Mouse (Mus musculus) embryonic stem cell, embryonic (primary cell): ENCODE data around the gene Nsd1.

ENCODE experiments used
- CTCF ChIA-PET, 4 experiments: fragments of 300-600 bp in 2 of 4; fragments of 350-600 bp in 2 of 4; sonication (Branson Sonifier 250); formaldehyde crosslinking; loops; one replicate each; lab custom pipeline; 2022; ENCODE audit warnings: inconsistent platforms in 2 of 4; lab: Charles Lee
- POLR2A ChIA-PET, 4 experiments: fragments of 300-600 bp in 2 of 4; fragments of 350-600 bp in 2 of 4; sonication (Branson Sonifier 250); formaldehyde crosslinking; loops; one replicate each; lab custom pipeline; 2022; ENCODE audit warnings: antibody characterized with exemption in 4 of 4, inconsistent platforms in 1 of 4; lab: Charles Lee

Gene Nsd1

DNA sequence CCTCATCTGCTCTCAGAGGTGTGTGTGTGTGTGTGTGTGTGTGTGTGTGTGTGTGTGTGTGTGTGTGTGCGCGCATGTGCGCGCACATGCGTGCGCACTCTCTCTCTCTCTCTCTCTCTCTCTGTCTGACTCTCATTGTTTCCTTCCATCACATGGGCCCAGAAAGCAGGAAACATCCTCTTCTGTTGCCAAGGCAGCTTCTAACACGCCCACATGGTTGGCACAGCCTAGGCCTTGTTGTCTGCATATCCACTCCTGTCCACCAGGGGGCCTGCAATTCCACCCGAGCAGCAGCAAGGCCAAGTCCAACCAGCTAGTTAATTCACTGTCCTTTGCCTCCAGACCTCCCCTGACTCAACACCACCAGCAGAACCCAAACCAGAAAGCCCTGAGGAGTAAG, 118.1 kb downstream of the Nsd1 start:
- CTCF ChIA-PET: interaction anchor here (0.5 to 4.1 kb wide), 32 partner anchors 8 to 324 kb away, joined by 3 to 43 read pairs (median 4); partner anchors contain the start of genes Ddx41 (in 1 of the 4) and Pdlim7 (in 1 of the 4)

DNA sequence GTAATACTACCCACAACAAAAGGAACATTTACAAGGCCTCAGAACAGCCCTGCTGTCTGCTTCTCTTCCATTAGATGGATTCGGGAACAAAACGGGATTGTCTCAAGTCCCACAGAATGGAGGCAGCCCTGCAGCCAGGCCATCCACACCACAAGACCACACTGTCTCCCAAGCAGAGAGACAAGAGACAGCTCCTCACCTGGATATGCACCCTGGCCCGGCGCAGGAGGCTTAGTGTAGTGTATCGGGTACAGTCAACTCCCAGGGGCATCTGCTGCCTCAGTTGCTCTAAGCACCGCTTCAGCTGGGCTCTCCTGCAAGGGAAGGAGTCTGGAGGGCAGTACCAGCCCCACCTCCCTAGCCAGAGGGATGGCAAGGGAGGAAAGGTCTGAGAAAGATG, 118.6 kb downstream of the Nsd1 start:
- ChIA-PET POLR2A (interaction anchor here (0.6 to 10.9 kb wide), 39 partner anchors 9 to 460 kb away, joined by 3 to 243 read pairs (median 4); partner anchors contain the start of genes Lman2 (in 2 of the 4), B230219D22Rik (in 1 of the 4), Pfn3 (in 1 of the 4) and Prelid1 (in 1 of the 4)), CTCF (interaction anchor here (0.6 to 4.1 kb wide), 26 partner anchors 7 to 208 kb away, joined by 3 to 43 read pairs (median 4); partner anchors contain the start of genes Ddx41 (in 1 of the 4) and Pdlim7 (in 1 of the 4))

More for the DNA sequence above, 118.1 kb downstream of the Nsd1 start:
- POLR2A ChIA-PET: interaction anchor here (0.6 to 10.9 kb wide), 46 partner anchors 8 to 460 kb away, joined by 3 to 243 read pairs (median 4); partner anchors contain the start of genes Lman2 (in 2 of the 4), B230219D22Rik (in 1 of the 4), Pfn3 (in 1 of the 4) and Prelid1 (in 1 of the 4)

DNA sequence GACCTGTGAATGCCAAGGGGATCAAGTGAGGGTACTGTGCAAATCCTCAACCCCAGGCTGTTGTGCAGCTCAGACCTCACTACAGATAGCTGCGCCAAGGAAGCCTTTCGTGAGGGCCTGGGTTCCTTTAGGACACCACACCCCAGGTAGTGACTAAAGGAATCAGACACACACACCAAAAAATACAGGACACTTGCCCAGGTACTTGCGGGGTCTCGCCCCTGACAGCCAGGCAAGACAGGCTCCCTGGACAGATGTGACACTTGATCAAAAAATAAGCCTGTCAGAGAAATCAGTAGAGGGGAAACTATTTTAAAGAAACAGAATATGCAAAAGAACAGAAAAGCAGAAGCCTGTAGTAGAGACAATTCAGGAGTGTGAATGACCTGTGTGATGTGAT, 119.1 kb downstream of the Nsd1 start:
- CTCF ChIA-PET: interaction anchor here in 3 of 4 experiments (0.7 to 4.1 kb wide), 9 partner anchors 11 to 142 kb away, joined by 3 to 43 read pairs (median 4); no protein-coding TSS in a partner anchor

DNA sequence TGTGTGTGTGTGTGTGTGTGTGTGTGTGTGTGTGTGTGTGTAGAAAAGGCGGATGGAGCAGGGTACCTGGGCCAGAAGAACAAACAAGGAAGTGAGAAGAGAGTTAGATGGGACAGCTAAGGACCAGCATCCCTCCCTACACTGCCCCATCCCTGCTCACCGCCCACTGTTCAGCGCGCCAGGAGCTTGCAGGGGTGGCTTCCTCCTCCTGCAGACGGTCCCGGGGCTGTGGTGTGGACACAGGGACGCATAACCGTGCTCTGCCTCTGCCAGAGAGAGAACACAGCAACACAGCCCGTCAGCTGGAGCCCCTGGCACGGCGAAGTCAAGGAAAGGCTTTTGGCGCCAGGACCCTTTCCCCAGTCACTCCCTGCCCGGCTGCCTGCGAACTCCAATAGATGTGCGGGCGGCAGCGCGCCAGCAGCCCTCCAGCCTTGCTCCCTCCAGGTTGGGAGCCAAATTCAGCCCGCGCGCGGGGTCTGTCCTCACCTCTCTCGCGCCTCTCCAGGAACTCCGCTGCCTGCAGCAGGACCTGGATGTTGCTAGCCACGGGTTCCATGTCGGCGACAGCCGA, 119.6 kb downstream of the Nsd1 start:
- CTCF ChIA-PET: interaction anchor here in 1 of 4 experiments (0.5 to 4.1 kb wide), 8 partner anchors 10 to 142 kb away, joined by 3 to 43 read pairs (median 5); partner anchors contain the start of genes Grk6, Lman2 and Rgs14
- POLR2A ChIA-PET: interaction anchor here (0.6 to 10.9 kb wide), 46 partner anchors 7 to 363 kb away, joined by 3 to 243 read pairs (median 5); partner anchors contain the start of genes Rab24 (in 3 of the 4), B230219D22Rik (in 2 of the 4), Lman2 (in 2 of the 4) and Prelid1 (in 2 of the 4)

More for the DNA sequence above, 119.1 kb downstream of the Nsd1 start:
- POLR2A ChIA-PET: interaction anchor here in 3 of 4 experiments (0.9 to 10.9 kb wide), 21 partner anchors 9 to 138 kb away, joined by 3 to 243 read pairs (median 6); partner anchors contain the start of genes Lman2 (in 3 of the 3), Prelid1 (in 1 of the 3) and Rab24 (in 1 of the 3)

DNA sequence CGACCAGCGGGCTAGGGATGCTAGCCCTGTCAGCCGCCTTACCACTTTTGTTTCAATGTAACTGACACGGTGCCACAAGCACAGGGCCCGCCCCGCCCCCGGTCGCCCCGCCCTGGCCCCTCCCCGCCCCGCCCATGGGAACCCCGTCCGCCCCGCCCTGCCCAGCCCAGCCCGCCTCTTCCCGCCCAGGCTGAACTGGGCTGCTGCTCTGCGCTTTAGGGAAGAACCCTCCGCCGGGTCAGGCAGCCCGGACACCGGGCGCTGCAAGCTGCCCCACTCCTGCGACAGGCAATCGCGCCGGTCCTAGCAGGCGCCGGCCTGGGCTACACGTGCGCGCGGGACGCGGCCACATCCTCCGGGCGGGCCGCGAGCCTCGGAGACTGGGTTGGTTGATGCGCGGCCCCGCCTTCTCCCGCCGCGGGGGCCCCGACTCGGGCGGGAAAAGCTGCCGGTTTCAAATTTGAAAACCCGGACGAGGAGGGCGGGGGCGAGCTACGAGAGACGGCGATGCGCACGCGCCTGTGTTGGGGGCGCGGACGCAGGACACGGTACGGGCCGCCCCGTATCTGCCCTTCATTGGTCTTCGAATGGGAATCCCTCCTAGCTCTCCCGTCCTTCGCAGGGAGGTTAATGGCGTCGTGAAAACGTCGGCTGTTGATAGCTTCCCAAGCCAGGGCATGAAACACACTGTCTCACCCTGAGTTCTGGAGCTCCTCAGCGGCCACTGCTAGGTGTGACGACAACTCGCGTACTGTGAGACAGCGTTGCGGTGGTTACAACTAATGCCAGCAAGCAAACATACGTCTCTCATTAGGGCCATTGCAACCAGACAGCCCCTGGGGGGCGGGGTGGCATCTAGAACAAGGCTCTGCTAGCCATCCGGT, 120.3 kb downstream of the Nsd1 start, which contains the start of gene Mxd3:
Mxd3 (minus strand) TSS at position 141 of the 884 bp plus-strand sequence.
- ChIA-PET CTCF (interaction anchor here (0.5 to 4.1 kb wide), 18 partner anchors 9 to 401 kb away, joined by 3 to 43 read pairs (median 4); partner anchors contain the start of genes Grk6 (in 1 of the 4), Lman2 (in 1 of the 4) and Rgs14 (in 1 of the 4)), POLR2A (interaction anchor here (0.6 to 10.9 kb wide), 77 partner anchors 8 to 1409 kb away, joined by 3 to 243 read pairs (median 4); partner anchors contain the start of genes Lman2 (in 3 of the 4), Prelid1 (in 3 of the 4), Rab24 (in 3 of the 4) and B230219D22Rik (in 2 of the 4))

DNA sequence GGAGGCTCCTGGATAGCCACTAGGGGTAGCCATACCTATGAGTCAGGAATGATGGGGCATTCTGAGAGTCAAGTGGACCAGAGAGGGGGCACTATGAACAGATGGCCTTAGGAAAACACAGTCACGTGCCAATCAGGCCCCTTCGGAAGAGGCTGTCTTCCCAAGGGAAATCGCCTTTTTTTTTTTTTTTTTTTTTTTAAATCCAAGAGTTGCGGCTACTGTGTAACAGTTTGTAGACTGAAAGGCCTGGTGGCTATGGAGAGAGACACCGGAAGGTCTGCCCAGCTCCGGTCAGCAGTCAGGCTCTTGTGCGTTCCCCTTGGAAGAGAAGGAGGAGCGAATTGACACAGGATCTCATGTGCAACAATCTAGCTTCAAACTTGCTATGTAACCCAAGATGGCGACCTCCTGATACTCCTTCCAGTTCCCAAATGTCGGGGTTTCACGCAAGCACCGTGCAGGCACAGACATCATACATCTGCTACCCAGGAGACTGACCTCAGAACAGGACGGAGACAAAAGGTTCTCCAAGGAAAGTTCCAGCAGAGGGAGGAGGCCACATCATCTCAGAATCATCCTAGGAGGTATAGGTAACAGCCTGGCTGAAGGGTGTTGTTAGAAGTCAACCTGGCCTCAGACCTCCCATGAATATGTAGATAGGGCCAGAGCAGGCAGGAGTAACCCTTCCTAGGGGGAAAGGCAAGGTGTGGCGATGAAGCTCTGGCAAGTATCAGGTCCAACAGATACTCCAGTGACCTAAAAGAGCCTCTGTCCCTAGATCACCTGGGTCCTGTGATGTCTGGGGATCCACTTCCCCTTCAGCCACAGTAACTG, 121.2 kb downstream of the Nsd1 start:
- ChIA-PET CTCF (interaction anchor here in 3 of 4 experiments (0.6 to 4.1 kb wide), 19 partner anchors 8 to 396 kb away, joined by 3 to 43 read pairs (median 3); partner anchors contain the start of genes Grk6 (in 1 of the 3), Lman2 (in 1 of the 3), Pcbd2 (in 1 of the 3) and Rgs14 (in 1 of the 3)), POLR2A (interaction anchor here (0.6 to 10.9 kb wide), 69 partner anchors 8 to 1410 kb away, joined by 3 to 243 read pairs (median 4); partner anchors contain the start of genes Rab24 (in 3 of the 4), B230219D22Rik (in 2 of the 4), Grk6 (in 2 of the 4) and Lman2 (in 2 of the 4))

DNA sequence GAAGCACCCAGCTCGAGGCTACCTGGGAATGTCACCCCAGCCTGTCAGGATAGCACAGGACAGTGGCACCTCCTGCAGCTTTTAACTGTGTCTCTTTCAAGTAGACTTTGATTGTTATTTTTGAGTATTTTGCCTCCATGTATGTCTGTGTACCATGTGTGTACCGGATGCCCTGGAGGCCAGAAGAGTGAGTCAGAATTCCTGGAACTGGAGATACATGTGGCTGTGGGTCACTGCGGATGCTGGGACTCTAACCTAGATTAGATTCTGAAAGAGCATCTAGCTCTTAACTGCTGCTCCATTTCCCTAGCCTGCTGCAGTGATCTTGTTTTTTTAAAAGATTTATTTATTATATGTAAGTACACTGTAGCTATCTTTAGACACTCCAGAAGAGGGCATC, 122.7 kb downstream of the Nsd1 start:
- CTCF ChIA-PET: no interaction called here
- POLR2A ChIA-PET: interaction anchor here in 2 of 4 experiments (0.7 to 10.9 kb wide), 5 partner anchors 9 to 113 kb away, joined by 3 to 243 read pairs (median 3); partner anchors contain the start of genes Grk6 (in 1 of the 2) and Rab24 (in 1 of the 2)

DNA sequence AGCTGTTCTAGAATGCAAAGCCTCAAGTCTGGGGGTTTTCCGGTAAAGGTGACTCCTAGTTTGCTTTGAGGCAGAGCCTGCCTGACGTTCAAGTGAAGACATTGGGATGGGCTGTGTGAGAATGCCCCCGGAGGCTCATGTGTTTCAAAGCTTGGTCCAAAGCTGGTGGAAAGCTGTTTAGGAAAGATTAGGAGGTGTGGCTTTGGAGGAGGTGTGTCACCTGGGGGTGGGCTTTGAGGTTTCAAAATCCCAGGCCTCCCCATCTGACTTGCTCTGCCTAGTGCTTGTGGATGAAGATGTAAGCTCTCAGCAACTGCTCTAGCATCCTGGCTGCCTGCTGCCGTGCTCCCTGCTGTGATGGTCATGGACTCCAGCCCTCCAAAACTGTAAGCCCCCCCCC, 126.1 kb downstream of the Nsd1 start:
- CTCF ChIA-PET: interaction anchor here in 3 of 4 experiments (0.5 to 1.4 kb wide), 7 partner anchors 8 to 200 kb away, joined by 3 to 12 read pairs (median 4); partner anchors contain the start of gene Rab24 (in 1 of the 3)
- POLR2A ChIA-PET: interaction anchor here (0.7 to 2.1 kb wide), 26 partner anchors 8 to 257 kb away, joined by 3 to 17 read pairs (median 3); partner anchors contain the start of genes Lman2 (in 2 of the 4), Rab24 (in 1 of the 4) and Zfp346 (in 1 of the 4)

DNA sequence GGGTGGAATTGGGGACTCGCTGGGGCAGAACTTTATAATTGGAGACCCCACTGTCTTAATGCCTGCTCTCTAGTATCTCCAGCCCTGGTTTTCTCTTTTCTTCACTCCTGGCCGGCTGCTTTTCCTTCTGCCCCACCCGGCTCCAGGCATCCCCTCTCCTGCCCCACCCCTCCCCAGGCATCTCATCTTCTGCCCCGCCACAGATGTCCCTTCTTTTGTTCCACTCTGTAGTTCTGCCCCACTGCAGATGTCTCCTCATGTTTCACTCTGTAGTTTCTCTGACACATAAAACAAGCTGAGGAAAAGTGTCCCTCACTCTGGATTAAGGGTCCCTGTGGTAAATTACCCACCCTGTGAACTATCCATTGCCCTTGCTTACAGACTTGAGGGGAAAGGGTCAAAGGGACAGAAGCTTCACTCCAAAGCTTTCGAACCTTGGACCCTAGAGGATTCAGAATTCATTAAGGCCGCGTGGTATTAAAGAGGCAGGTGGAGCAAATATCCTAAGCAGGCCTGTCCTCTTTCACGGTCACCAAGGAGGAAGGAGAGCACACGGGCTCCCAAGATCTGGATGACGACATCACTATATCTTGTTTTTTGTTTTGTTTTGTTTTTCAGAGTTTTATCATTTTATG, 127.9 kb downstream of the Nsd1 start:
- CTCF ChIA-PET: interaction anchor here in 2 of 4 experiments (0.7 to 2.1 kb wide), 2 partner anchors 10 to 11 kb away, joined by 3 to 12 read pairs; no protein-coding TSS in a partner anchor
- POLR2A ChIA-PET: interaction anchor here (0.7 to 15.9 kb wide), 23 partner anchors 8 to 424 kb away, joined by 3 to 243 read pairs (median 4); partner anchors contain the start of genes Grk6 (in 2 of the 4), Lman2 (in 1 of the 4), Mxd3 (in 1 of the 4) and Rab24 (in 1 of the 4)

DNA sequence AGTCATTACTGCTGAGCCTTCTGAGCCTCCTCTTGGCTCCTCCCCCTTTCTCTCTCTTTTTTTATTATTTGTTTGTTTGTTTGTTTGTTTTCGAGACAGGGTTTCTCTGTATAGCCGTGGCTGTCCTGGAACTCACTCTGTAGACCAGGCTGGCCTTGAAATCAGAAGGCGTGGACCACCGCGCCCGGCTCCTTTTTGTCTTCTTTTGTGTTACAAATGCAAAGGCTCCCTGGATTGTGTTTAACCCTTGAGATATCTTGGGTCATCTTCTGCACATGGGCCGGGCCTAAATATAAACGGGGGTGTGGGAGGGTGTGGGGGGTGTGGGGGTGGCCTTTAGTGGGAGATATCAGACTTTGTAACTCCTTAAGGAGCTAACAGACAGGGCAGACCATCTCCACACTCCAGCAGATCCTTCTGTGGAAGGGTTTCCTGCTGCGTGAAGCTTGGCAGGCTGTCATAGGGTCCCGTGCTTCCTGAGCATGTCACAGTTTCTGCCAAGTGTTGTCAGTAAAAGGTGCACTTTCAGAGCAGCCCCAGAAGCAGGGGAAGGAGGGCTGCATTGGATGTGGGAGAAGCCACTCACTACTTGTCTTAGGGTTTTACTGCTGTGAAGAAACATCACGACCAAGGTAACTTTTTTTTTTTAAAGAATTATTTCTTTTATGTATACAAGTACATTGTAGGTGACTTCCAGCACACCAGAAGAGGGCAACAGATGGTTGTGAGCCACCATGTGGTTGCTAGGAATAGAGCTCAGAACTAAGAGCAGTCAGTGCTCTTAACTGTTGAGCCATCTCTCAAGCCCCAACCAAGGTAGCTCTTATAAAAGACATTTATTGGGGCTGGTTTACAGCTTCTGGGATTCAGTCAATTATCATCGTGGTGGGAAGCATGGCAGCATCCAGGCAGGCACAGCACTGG, 128.8 kb downstream of the Nsd1 start:
- POLR2A ChIA-PET: interaction anchor here (0.6 to 15.9 kb wide), 59 partner anchors 7 to 425 kb away, joined by 3 to 243 read pairs (median 4); partner anchors contain the start of genes Mxd3 (in 4 of the 4), Lman2 (in 3 of the 4), Rab24 (in 3 of the 4) and B230219D22Rik (in 2 of the 4)

DNA sequence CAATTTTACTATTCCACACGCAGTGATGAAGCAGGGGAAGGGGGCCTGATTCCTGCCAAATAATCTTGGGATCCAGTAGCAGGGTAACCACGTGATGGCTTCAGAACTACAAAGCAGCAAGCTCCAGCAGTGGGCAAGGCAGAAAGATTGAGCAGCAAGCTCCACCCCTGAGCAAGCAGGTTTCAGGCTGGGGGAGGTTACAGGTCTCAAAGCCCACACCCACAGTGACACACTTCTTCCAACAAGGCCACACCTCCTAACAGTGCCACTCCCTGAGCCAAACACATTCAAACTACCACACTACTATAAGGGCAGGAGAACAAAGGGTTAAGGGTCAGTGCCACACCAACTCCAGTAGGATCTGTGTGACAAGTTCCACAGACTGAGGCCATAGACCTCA, 129.7 kb downstream of the Nsd1 start:
- POLR2A ChIA-PET: interaction anchor here (0.6 to 15.9 kb wide), 47 partner anchors 8 to 360 kb away, joined by 3 to 243 read pairs (median 4); partner anchors contain the start of genes Mxd3 (in 4 of the 4), Lman2 (in 3 of the 4), Rab24 (in 3 of the 4) and B230219D22Rik (in 1 of the 4)
- CTCF ChIA-PET: interaction anchor here (0.7 to 2.1 kb wide), 14 partner anchors 8 to 329 kb away, joined by 3 to 18 read pairs (median 6); partner anchors contain the start of genes Lman2 (in 2 of the 4) and Mxd3 (in 2 of the 4)

More for the DNA sequence above, 128.8 kb downstream of the Nsd1 start:
- CTCF ChIA-PET: interaction anchor here (0.7 to 2.1 kb wide), 14 partner anchors 8 to 330 kb away, joined by 3 to 18 read pairs (median 4); partner anchors contain the start of genes Lman2 (in 2 of the 4) and Mxd3 (in 1 of the 4)

DNA sequence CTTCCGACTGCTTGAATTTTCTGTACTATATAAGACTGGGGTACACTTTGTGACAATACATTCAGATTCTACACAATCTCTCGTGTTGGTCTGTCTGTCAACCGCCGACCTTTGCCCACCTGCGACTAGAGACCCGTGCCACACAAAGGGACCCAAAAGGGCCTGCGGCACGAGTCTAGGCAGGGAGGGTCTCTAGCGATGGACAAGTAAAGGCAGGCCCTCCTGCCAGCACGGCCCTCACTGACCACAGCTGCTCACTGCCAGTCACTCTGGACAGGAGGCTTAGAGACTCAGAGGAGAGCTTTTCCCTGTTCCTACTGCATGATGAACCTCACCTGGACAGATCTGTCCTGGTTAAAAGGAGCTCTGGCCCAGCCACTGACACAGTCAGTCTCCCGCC, 132.9 kb downstream of the Nsd1 start:
- POLR2A ChIA-PET: interaction anchor here in 3 of 4 experiments (0.5 to 15.9 kb wide), 9 partner anchors 12 to 1328 kb away, joined by 3 to 243 read pairs (median 6); partner anchors contain the start of genes Mxd3 (in 2 of the 3) and Lman2 (in 1 of the 3)
- CTCF ChIA-PET: interaction anchor here in 1 of 4 experiments (1.0 to 2.8 kb wide), 2 partner anchors 12 to 15 kb away, joined by 3 to 8 read pairs; partner anchors contain the start of gene Mxd3

DNA sequence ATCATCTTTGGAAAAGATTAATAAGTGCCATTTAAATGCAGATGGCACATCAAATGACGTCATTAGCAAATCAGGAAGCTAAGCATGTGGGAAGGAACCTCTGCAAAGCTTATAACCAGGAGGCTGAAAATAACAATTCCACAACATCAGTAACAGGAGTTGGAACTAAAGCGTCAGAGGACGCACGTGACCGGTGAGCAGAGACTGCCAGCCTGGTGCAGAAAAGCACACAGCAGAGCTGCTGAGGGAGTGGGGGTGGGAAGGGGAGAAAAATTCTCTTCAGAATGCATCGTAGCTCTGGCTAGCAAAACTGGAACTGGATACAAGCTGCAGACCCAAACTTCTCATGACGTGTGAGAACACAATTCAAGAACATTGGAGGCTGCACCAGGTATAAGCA, 134.7 kb downstream of the Nsd1 start:
- CTCF ChIA-PET: interaction anchor here in 2 of 4 experiments (0.6 to 1.7 kb wide), 2 partner anchors 16 to 56 kb away, joined by 3 to 4 read pairs; no protein-coding TSS in a partner anchor
- POLR2A ChIA-PET: interaction anchor here in 3 of 4 experiments (0.6 to 15.9 kb wide), 9 partner anchors 9 to 146 kb away, joined by 3 to 243 read pairs (median 7); partner anchors contain the start of genes Mxd3 (in 3 of the 3) and Prelid1 (in 1 of the 3)
